Mouse (Mus musculus): ENCODE data around the gene Traf5. TPM values are rescaled to one million over a fixed set of nuclear protein-coding genes. Genes with fewer than 3 reads are reported as not detected.

Gene Traf5
- total RNA-seq, 2 experiments from 2014 or later = 2.7 to 6.2 TPM

GRCm38 (mm10) chr1:192068188-192068587 is 24.2 kb downstream of the Traf5 start:
- no peak for ATAC-seq (replicated peaks; ENCODE audit: poor library complexity, severe bottlenecking)

- no peak for ATAC-seq (replicated peaks; ENCODE audit: poor library complexity, severe bottlenecking)
Measured at GRCm38 (mm10) chr1:192066956-192067355, 25.4 kb downstream of the Traf5 start.

- ATAC-seq (replicated peaks; ENCODE audit: poor library complexity, severe bottlenecking) = peak; percentile 72
Measured at GRCm38 (mm10) chr1:192063209-192063946, 29.0 kb downstream of the Traf5 start.

- peak; percentile 13; the same call in 1 of the 2 replicates for ATAC-seq (replicated peaks; ENCODE audit: poor library complexity, severe bottlenecking)
Measured at GRCm38 (mm10) chr1:192062682-192063081, 29.7 kb downstream of the Traf5 start.

- ATAC-seq (replicated peaks; ENCODE audit: poor library complexity, severe bottlenecking) = no peak
Measured at GRCm38 (mm10) chr1:192061666-192062306, 30.6 kb downstream of the Traf5 start.

GRCm38 (mm10) chr1:192058911-192059310 is 33.4 kb downstream of the Traf5 start:
- no peak for ATAC-seq (replicated peaks; ENCODE audit: poor library complexity, severe bottlenecking)

GRCm38 (mm10) chr1:192053726-192054125 is 38.6 kb downstream of the Traf5 start:
- ATAC-seq (replicated peaks; ENCODE audit: poor library complexity, severe bottlenecking) = no peak

- no peak for ATAC-seq (replicated peaks; ENCODE audit: poor library complexity, severe bottlenecking)
Measured at GRCm38 (mm10) chr1:192052986-192053385, 39.4 kb downstream of the Traf5 start.

GRCm38 (mm10) chr1:192052461-192052860 is 39.9 kb downstream of the Traf5 start:
- no peak for ATAC-seq (replicated peaks; ENCODE audit: poor library complexity, severe bottlenecking)

- peak; percentile 73 for ATAC-seq (replicated peaks; ENCODE audit: poor library complexity, severe bottlenecking)
Measured at GRCm38 (mm10) chr1:191999022-191999421, 93.3 kb downstream of the Traf5 start.

GRCm38 (mm10) chr1:191996621-191997185 is 95.7 kb downstream of the Traf5 start:
- ATAC-seq (replicated peaks; ENCODE audit: poor library complexity, severe bottlenecking) = no peak

GRCm38 (mm10) chr1:191995916-191996315 is 96.4 kb downstream of the Traf5 start:
- no peak for ATAC-seq (replicated peaks; ENCODE audit: poor library complexity, severe bottlenecking)

GRCm38 (mm10) chr1:191995488-191995887 is 96.9 kb downstream of the Traf5 start:
- peak; percentile 85 for ATAC-seq (replicated peaks; ENCODE audit: poor library complexity, severe bottlenecking)

GRCm38 (mm10) chr1:191994476-191994875 is 97.9 kb downstream of the Traf5 start:
- no peak for ATAC-seq (replicated peaks; ENCODE audit: poor library complexity, severe bottlenecking)

- no peak for ATAC-seq (replicated peaks; ENCODE audit: poor library complexity, severe bottlenecking)
Measured at GRCm38 (mm10) chr1:191992040-191992780, 100.1 kb downstream of the Traf5 start.

GRCm38 (mm10) chr1:191989994-191990393 is 102.4 kb downstream of the Traf5 start:
- peak; percentile 100 for ATAC-seq (replicated peaks; ENCODE audit: poor library complexity, severe bottlenecking)

GRCm38 (mm10) chr1:191989060-191989459 is 103.3 kb downstream of the Traf5 start:
- ATAC-seq (replicated peaks; ENCODE audit: poor library complexity, severe bottlenecking) = no peak

GRCm38 (mm10) chr1:191988646-191989045 is 103.7 kb downstream of the Traf5 start:
- ATAC-seq (replicated peaks; ENCODE audit: poor library complexity, severe bottlenecking) = no peak

GRCm38 (mm10) chr1:191987481-191987769 is 104.9 kb downstream of the Traf5 start:
- no peak for ATAC-seq (replicated peaks; ENCODE audit: poor library complexity, severe bottlenecking)

- ATAC-seq (replicated peaks; ENCODE audit: poor library complexity, severe bottlenecking) = no peak
Measured at GRCm38 (mm10) chr1:191986674-191987480, 105.5 kb downstream of the Traf5 start.
